Comparison of ENCODE assay signal across 12 mouse cellular contexts in genomic region chr11:11888051-11888450, GRCm38 (mm10).
"Had no signal": no experiment of that assay in that cellular context is flagged by ENCODE, and none has a peak within 500 bp of the region (broad histone marks: within the 10 kb centered on the region; RNA-seq: fewer than 3 reads in every experiment).

No protein-coding gene starts in this region.

- H3K9ac ChIP-seq: liver, postnatal 0 days; neural tube, embryonic 12.5 days had no signal

- H3K4me3 ChIP-seq: left cerebral cortex, adult 2 months; limb, embryonic 10.5 days; liver, embryonic 13.5 days; midbrain, embryonic 10.5 days; myocyte; neural tube, embryonic 12.5 days had no signal

- H3K36me3 ChIP-seq: limb, embryonic 10.5 days; liver, embryonic 13.5 days; midbrain, embryonic 10.5 days; neural tube, embryonic 12.5 days had no signal

- H3K27ac ChIP-seq: midbrain, embryonic 10.5 days; neural tube, embryonic 12.5 days had no signal

- ATAC-seq: liver, postnatal 0 days had no signal

- H3K9me3 ChIP-seq: limb, embryonic 10.5 days; liver, embryonic 13.5 days; midbrain, embryonic 10.5 days; neural tube, embryonic 12.5 days had no signal

- DNase-seq: kidney, postnatal 25 days; liver, embryonic 13.5 days; liver, postnatal 0 days; lung, postnatal 36 days; midbrain, embryonic 14.5 days; thymus, adult 18-20 months; thymus, postnatal 14 days had no signal

- H3K4me2 ChIP-seq: liver, embryonic 13.5 days; neural tube, embryonic 12.5 days had no signal

- H3K27me3 ChIP-seq: liver, embryonic 13.5 days; neural tube, embryonic 12.5 days had no signal
